Mouse (Mus musculus): ENCODE measurements at regions not wholly inside any gene's neighbourhood (a gene's known extent, or its start where the extent isn't known, plus 50 kb on each side); places are given as distances from the start of the nearest gene placed in this dataset.

DNA sequence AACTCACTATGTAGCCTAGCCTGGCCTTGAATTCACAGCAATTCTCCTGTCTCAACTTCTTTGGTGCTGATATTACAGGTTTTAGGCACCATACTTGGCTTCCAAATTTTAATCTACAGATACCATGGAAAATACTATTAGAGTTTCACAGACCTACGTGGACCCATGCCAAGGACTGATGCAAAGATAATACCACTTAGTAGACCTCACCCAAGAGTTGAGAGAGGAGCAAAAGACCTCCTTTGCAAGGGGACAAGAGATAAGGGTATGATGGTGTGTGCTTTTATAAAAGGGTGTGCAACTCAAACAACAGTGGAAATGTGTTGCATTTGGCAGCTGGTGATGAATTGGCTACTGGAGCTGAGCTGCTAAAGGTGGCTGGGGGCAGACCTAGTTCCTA, 358.6 kb upstream of the Diaph2 start:
- no peak overlapping the region for H3K4me3 ChIP-seq (ENCODE audit: control insufficient read depth in 1 of 2, insufficient read depth in 1 of 2, low read depth in 2 of 2, low read length in 2 of 2)
- DNase-seq (ENCODE audit: low read depth, low spot score) = peak; percentile 68
- H3K79me2 ChIP-seq (ENCODE audit: control insufficient read depth, insufficient read depth, low read length, poor library complexity) = no peaks in the 10 kb centered on the region
- no peak overlapping the region for H3K9ac ChIP-seq (ENCODE audit: control insufficient read depth, low read depth, low read length, poor library complexity, severe bottlenecking)
- H3K27me3 ChIP-seq (ENCODE audit: control insufficient read depth in 1 of 2, insufficient read depth in 2 of 2, low read length in 2 of 2) = no peaks in the 10 kb centered on the region
- H3K27ac ChIP-seq (ENCODE audit: control insufficient read depth, low read depth, low read length) = no peak overlapping the region
- TF ChIP-seq MAFK (IDR thresholded peaks at IDR 0.05; ENCODE audit: borderline replicate concordance, low read depth, low read length) (no peak), ETS1 (IDR thresholded peaks at IDR 0.05; ENCODE audit: low read depth, low read length) (peak; percentile 55; the same call in 1 of the 2 replicates), EP300 (IDR thresholded peaks at IDR 0.05; ENCODE audit: low read depth in 1 of 2, low read length in 2 of 2) (peak; percentile 23 to 39; a peak in 2 of 4 replicates), UBTF (IDR thresholded peaks at IDR 0.05; ENCODE audit: borderline replicate concordance, insufficient read depth, low read depth, low read length) (no peak), GATA1 (IDR thresholded peaks at IDR 0.05; ENCODE audit: low read depth, low read length) (peak; percentile 73), CHD1 (IDR thresholded peaks at IDR 0.05; ENCODE audit: low read depth, low read length) (no peak), MXI1 (IDR thresholded peaks at IDR 0.05; ENCODE audit: low read depth, low read length) (no peak), TCF12 (IDR thresholded peaks at IDR 0.05; ENCODE audit: low read depth, low read length) (peak; percentile 20; the same call in 1 of the 2 replicates)
- H3K4me1 ChIP-seq (ENCODE audit: control insufficient read depth in 1 of 2, insufficient read depth in 2 of 2, low read length in 2 of 2) = peaks cover 6 to 11% of the 10 kb centered on the region in 2 experiments; a peak in 3 of 4 replicates
- H3K9me3 ChIP-seq (replicated peaks; ENCODE audit: insufficient read depth, low read length) = no peaks in the 10 kb centered on the region
- H3K36me3 ChIP-seq (ENCODE audit: control insufficient read depth in 1 of 2, insufficient read depth in 2 of 2, low read length in 2 of 2) = peaks cover 0 to 17% of the 10 kb centered on the region in 2 experiments; a peak in 2 of 4 replicates

DNA sequence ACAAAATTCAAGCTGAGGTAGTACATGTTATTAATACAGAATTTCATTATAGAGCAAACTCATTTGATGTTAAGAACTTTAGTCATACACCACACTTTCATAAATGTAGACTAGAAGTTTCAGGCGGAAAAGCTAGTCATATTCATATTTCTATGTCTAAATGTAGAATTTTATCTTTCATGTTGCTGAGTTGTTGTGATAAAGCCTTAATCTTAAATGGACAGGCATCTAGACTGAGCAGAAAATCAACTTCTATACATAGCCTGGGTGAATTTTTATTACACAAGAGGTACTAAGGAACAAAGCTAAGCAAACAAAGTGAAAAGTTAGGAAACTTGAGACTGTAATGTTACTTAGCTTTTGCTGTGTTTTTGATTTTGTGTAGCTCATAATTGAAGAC, 341.8 kb upstream of the Diaph2 start:
- no peak overlapping the region for H3K4me3 ChIP-seq (ENCODE audit: control insufficient read depth in 1 of 2, insufficient read depth in 1 of 2, low read depth in 2 of 2, low read length in 2 of 2)
- no peak overlapping the region for H3K27ac ChIP-seq (ENCODE audit: control insufficient read depth, low read depth, low read length)
- peak; percentile 41 for DNase-seq (ENCODE audit: low read depth, low spot score)
- H3K9me3 ChIP-seq (replicated peaks; ENCODE audit: insufficient read depth, low read length) = no peaks in the 10 kb centered on the region
- peaks cover 0 to 8% of the 10 kb centered on the region in 2 experiments; a peak in 2 of 4 replicates for H3K4me1 ChIP-seq (ENCODE audit: control insufficient read depth in 1 of 2, insufficient read depth in 2 of 2, low read length in 2 of 2)
- TF ChIP-seq JUND (IDR thresholded peaks at IDR 0.05; ENCODE audit: low read depth, low read length) = no peak
- no peak for TF ChIP-seq USF1 (IDR thresholded peaks at IDR 0.05; ENCODE audit: low read depth, low read length)
- TF ChIP-seq BHLHE40 (IDR thresholded peaks at IDR 0.05; ENCODE audit: borderline replicate concordance, low read depth, low read length) = no peak
- TF ChIP-seq RCOR1 (IDR thresholded peaks at IDR 0.05; ENCODE audit: low read depth, low read length) = peak; percentile 70
- TF ChIP-seq EP300 (IDR thresholded peaks at IDR 0.05; ENCODE audit: low read depth in 1 of 2, low read length in 2 of 2) = peak; percentile 83 to 88
- peak; percentile 86 for TF ChIP-seq GATA1 (IDR thresholded peaks at IDR 0.05; ENCODE audit: low read depth, low read length)
- no peak for TF ChIP-seq SIN3A (IDR thresholded peaks at IDR 0.05; ENCODE audit: low read length)
- no peak for TF ChIP-seq SMC3 (IDR thresholded peaks at IDR 0.05; ENCODE audit: low read depth, low read length)
- TF ChIP-seq ELF1 (IDR thresholded peaks at IDR 0.05; ENCODE audit: low read depth, low read length) = no peak
- peak; percentile 73 for TF ChIP-seq ETS1 (IDR thresholded peaks at IDR 0.05; ENCODE audit: low read depth, low read length)
- TF ChIP-seq MEF2A (IDR thresholded peaks at IDR 0.05; ENCODE audit: extremely low read depth, insufficient replicate concordance, low read depth, low read length, poor library complexity, severe bottlenecking) = peak; percentile 89; the same call in 1 of the 2 replicates
- peak; percentile 88 for TF ChIP-seq TCF12 (IDR thresholded peaks at IDR 0.05; ENCODE audit: low read depth, low read length)
- TF ChIP-seq MAZ (IDR thresholded peaks at IDR 0.05; ENCODE audit: low read depth, low read length) = no peak
- 0 out of 2 replicates have a peak, but pooled peaks have one; percentile 5 for TF ChIP-seq TAL1 (IDR thresholded peaks at IDR 0.05; ENCODE audit: low read length)
- no peak for TF ChIP-seq POLR2AphosphoS2 (IDR thresholded peaks at IDR 0.05; ENCODE audit: low read length)
- no peak for TF ChIP-seq UBTF (IDR thresholded peaks at IDR 0.05; ENCODE audit: borderline replicate concordance, insufficient read depth, low read depth, low read length)
- peak; percentile 26; the same call in 1 of the 2 replicates for TF ChIP-seq MAFK (IDR thresholded peaks at IDR 0.05; ENCODE audit: borderline replicate concordance, low read depth, low read length)
- no peak for TF ChIP-seq NRF1 (IDR thresholded peaks at IDR 0.05; ENCODE audit: insufficient read depth, low read depth, low read length, poor library complexity, severe bottlenecking)
- peaks cover 0 to 10% of the 10 kb centered on the region in 2 experiments; a peak in 2 of 4 replicates for H3K36me3 ChIP-seq (ENCODE audit: control insufficient read depth in 1 of 2, insufficient read depth in 2 of 2, low read length in 2 of 2)
- no peaks in the 10 kb centered on the region for H3K27me3 ChIP-seq (ENCODE audit: control insufficient read depth in 1 of 2, insufficient read depth in 2 of 2, low read length in 2 of 2)
- no peak overlapping the region for H3K9ac ChIP-seq (ENCODE audit: control insufficient read depth, low read depth, low read length, poor library complexity, severe bottlenecking)
- H3K79me2 ChIP-seq (ENCODE audit: control insufficient read depth, insufficient read depth, low read length, poor library complexity) = no peaks in the 10 kb centered on the region

Measured in MEL (cell line).